Mouse (Mus musculus): ENCODE data around the gene Ccdc33.

- TF ChIP-seq CHD2 (IDR thresholded peaks at IDR 0.05; ENCODE audit: low read depth, low read length) (no peak), HCFC1 (IDR thresholded peaks at IDR 0.05; ENCODE audit: borderline replicate concordance, insufficient read depth, low read length) (no peak)
Observed at GRCm38 (mm10) chr9:58065977-58066730, 52.5 kb downstream of the Ccdc33 start.
